Mouse (Mus musculus) right cerebral cortex, postnatal 10 days (tissue): ENCODE measurements around the gene Hist2h2aa1.
"Not testable (repeated sequence)": the region's sequence is repeated elsewhere in the genome, so short reads cannot be mapped to it uniquely, and the experiment has no call there.

Experiments
- DNase-seq, 2 experiments: peaks; one replicate each; pipeline ENCODE4 v3.0.0; 2021; ENCODE audit warnings: low spot score in 2 of 2

Hist2h2aa1 gene

DNA sequence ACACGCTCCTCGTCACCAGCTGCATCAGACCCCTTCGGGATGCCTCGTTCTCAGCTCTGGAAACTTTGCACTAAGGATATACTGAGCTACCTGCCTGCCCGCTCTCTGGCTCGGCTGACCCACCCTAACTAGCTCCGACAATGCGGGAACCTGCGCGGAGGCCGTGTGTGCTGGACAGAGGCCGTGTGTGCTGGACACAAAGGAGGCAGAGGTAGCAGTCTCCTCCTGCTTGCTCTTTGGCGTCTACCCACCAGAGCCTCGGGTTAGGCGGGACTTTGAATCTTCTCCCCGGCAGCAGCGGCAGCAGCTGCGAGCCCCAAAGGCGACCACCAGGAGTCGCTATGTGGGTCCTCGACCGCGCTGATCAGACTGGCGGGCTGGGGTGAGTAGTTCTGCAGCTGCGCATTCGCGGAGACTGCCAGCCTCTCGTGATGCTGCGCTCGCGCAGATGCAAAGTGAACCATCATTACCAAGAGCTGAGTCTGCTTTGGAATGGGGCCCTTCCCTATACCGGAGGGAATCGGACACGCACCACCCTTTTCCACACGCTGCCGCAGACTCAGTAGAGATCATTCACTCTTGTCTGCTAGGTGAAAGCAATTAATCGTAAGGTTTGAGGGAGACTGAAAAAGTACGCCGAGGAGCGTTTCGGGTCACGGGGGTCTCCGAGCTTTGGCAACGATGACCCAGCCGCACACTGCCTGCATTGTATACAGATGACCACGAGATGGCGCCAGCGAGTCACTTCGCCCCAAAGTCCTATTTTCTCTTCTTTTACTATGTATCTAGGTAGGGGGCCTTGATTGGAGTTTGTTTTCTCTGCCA lies 32.7 kb downstream of the Hist2h2aa1 start:
- DNase-seq = peak; percentile 96 to 97

DNA sequence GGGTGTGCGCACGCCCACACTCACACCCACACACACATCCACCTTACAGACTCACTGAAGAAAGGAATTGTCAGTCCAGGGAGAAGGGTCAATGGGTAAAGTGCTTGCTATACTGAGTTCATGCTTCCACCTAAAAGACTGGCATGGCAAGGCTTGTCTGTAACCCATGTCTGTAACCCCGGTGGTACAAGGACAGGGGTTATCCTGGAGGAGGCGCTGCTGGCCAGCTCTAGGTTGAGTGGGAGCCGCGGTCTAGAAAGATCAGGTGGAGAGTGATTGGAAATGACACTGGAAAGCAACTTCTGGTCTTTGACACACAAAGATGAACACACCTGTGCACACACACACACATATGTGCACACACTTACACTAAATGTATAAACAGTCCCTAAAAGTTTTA lies 35.4 kb downstream of the Hist2h2aa1 start:
- no peak for DNase-seq

DNA sequence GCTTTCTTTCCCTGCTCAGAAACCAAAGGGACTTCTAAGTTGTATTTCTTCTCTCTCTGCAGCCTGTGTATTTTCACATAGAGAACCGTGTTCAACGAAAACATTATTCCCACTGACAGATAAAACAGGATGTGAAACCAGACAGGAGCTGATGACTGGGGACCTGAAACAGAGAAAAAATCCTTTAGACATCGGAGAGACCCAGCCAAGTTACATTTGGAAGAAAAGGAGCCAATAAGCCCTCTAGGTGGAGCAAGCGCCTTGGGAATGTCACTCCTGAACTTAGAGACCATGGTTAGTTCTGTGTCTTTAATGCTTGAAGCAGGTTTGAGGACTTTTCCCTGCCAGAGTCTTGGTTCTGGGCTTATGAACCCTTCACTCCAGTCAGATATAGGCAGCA lies 39.2 kb downstream of the Hist2h2aa1 start:
- DNase-seq = peak; percentile 61 to 69

DNA sequence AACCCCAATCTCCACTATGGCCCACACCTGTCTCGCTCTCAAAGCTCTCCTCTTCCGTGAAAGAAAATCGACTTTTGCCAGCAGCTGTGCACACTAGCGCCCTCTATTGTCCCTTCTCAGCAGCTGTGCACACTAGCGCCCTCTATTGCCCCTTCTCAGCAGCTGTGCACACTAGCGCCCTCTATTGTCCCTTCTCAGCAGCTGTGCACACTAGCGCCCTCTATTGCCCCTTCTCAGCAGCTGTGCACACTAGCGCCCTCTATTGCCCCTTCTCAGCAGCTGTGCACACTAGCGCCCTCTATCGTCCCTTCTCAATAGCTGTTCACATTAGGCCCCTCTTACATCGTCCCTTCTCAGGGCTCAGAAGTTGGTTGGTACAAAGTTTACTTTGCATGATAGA lies 42.0 kb downstream of the Hist2h2aa1 start:
- DNase-seq = not testable (repeated sequence)

DNA sequence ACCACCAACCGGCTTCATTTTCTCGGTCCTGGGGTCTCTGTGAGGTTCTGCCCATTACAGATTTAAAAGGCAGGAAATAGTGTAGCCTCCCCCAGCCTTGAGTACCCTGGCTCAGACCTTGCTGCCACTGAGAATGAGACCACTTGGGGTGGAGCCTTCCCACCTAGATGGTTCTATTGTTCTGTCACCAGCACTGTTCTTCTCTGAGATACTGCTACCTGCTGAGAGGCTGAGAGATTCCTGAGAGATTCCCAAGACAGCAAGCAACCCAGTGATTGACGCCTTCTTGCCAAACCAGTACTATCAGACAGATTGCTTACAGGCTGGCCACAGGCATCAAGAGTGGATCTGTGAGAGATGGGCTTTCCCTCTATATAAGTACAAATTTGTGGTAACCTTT lies 43.9 kb downstream of the Hist2h2aa1 start:
- no peak for DNase-seq

DNA sequence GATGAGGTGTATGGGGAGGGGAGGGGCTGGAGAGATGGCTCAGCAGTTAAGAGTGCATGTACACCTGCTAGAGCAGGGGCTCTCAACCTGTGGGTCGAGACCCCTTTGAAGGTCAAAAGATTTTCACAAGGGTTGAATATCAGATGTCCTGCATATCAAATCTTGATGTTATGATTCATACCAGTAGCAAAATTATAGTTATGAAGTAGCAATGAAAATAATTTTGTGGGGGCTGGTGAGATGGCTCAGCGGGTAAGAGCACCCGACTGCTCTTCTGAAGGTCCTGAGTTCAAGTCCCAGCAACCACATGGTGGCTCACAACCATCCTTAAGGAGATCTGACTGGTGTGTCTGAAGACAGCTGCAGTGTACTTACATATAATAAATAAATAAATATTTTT lies 45.4 kb downstream of the Hist2h2aa1 start:
- DNase-seq = not testable (repeated sequence)

DNA sequence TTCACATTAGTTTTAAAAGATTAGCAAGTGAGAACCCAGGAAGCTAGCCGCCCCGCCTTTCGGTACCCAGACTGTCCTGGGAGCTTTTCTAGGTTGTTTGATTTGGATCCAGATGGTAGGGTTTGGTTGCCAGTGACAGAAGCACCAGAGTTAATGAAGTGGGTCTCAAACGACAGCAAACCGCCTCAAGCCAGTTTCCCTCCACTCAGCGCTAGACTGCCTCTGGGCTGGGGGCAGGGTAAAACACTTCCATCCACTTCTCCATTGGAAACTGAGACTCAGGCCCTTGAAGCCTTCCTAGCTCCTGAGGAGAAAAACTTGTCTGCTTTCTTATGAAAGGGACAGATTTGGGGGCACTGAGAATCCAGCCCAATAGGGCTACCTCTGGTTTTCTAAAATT lies 47.3 kb downstream of the Hist2h2aa1 start:
- DNase-seq = no peak

DNA sequence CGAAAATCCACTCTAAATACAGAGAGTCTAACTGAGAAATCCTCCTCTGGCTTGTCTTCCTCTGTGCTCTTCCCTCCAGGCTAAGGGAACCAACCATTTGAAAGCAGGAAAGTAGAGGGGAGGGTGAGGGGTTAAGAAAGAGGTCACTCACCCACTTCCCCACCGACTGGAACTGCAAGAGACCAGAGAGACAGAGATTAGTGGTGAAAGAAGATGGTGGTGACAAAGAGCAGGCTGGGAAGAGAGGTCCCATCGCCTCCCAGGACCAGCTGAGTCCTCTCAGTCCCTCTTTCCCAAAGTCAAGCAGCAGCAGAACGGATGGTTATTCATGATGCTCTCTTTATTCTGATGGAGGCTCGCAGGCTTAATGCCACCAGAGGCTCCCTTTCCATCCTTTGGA lies 48.1 kb downstream of the Hist2h2aa1 start:
- no peak for DNase-seq

DNA sequence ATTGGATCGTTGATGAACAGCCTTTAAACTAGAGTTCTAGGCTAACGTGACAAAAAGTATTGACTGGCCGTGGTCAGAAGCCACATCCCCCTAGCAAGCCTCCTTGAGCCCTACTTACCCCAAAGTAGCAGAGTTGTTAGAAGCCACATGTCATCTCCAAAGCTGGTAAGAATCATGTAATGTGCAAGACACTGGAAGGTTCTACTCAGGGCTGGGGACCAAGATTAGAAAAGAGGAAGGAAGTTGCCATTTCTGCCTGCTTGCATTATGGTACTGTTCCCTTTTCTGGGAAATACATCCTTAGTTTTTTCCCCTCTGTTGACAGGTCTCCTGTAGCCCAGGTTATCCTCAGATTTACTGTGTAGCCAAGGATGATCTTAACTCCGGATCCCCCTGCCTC lies 48.5 kb downstream of the Hist2h2aa1 start, which contains the start of gene Fcgr1:
Gene Fcgr1, minus strand, starts transcription at position 183 of the 400 bp plus-strand sequence.
- DNase-seq = no peak
